Comparison of ENCODE assay signal across 8 mouse cellular contexts in genomic region chr13:48658588-48659253, GRCm38 (mm10). TPM values are rescaled to one million over a fixed set of nuclear protein-coding genes. Genes with fewer than 3 reads are reported as not detected.
A peak's percentile ranks its signal among the peaks of the same experiment; 100 is the strongest.
DNase-seq lines count a peak whose midpoint lies in the region; ATAC-seq lines count a peak whose summit lies in the region.
"Had no signal": no experiment of that assay in that cellular context is flagged by ENCODE, and none has a peak within 500 bp of the region (broad histone marks: within the 10 kb centered on the region; RNA-seq: fewer than 3 reads in every experiment).

No protein-coding gene starts in this region.

- H3K9me3 ChIP-seq in lung, embryonic 15.5 days: no peaks in the 10 kb centered on the region
- no peaks in the 10 kb centered on the region for H3K9me3 ChIP-seq in embryonic facial prominence, embryonic 14.5 days (ENCODE audit: control insufficient read depth, low read length)
- no peaks in the 10 kb centered on the region for H3K9me3 ChIP-seq in intestine, embryonic 16.5 days (ENCODE audit: control insufficient read depth, low read length)

- H3K27ac ChIP-seq in lung, embryonic 15.5 days: no peak overlapping the region
- 0 out of 2 replicates have a peak overlapping the region, but pooled peaks have one; percentile 15 for H3K27ac ChIP-seq in embryonic facial prominence, embryonic 14.5 days (replicated peaks; ENCODE audit: low read depth, low read length)
- H3K27ac ChIP-seq in intestine, embryonic 16.5 days (ENCODE audit: low read length): no peak overlapping the region

- no peak for DNase-seq in lung, postnatal 25 days (ENCODE audit: low spot score)
- no peak for DNase-seq in embryonic facial prominence, embryonic 14.5 days (ENCODE audit: low spot score)
- DNase-seq in retina, postnatal 1 day: peak; percentile 43
- no peak for DNase-seq in cerebellum, adult 8-10 months

- H3K4me3 ChIP-seq in lung, embryonic 15.5 days: peak overlapping the region; percentile 16
- H3K4me3 ChIP-seq in embryonic facial prominence, embryonic 14.5 days (ENCODE audit: low read depth, low read length): peak overlapping the region; percentile 29
- H3K4me3 ChIP-seq in intestine, embryonic 16.5 days (ENCODE audit: low read length): 0 out of 2 replicates have a peak overlapping the region, but pooled peaks have one; percentile 9

- H3K4me1 ChIP-seq in lung, embryonic 15.5 days: peaks cover 34% of the 10 kb centered on the region
- H3K4me1 ChIP-seq in embryonic facial prominence, embryonic 14.5 days (ENCODE audit: control insufficient read depth, insufficient read depth, low read length): peaks cover 17% of the 10 kb centered on the region
- peaks cover 17% of the 10 kb centered on the region for H3K4me1 ChIP-seq in intestine, embryonic 16.5 days (ENCODE audit: control insufficient read depth, insufficient read depth, low read length)

- no peak for ATAC-seq in lung, embryonic 15.5 days (ENCODE audit: borderline replicate concordance, extremely low read depth, low FRiP score, low TSS enrichment)
- no peak for ATAC-seq in embryonic facial prominence, embryonic 14.5 days (ENCODE audit: low read depth)
- no peak for ATAC-seq in intestine, embryonic 16.5 days
- ATAC-seq in erythroblast, adult 5-6 weeks (replicated peaks; ENCODE audit: low FRiP score, poor library complexity, severe bottlenecking): no peak

- no peak overlapping the region for H3K9ac ChIP-seq in lung, embryonic 15.5 days
- peak overlapping the region; percentile 51; the same call in 1 of the 2 replicates for H3K9ac ChIP-seq in embryonic facial prominence, embryonic 14.5 days (ENCODE audit: low read depth, low read length)
- H3K9ac ChIP-seq in intestine, embryonic 16.5 days (ENCODE audit: low read depth, low read length): no peak overlapping the region

- 1% methylated on average over 33 of the region's 33 CpGs for WGBS in lung, embryonic 15.5 days
- under 1% methylated on average over 33 of the region's 33 CpGs for WGBS in embryonic facial prominence, embryonic 14.5 days
- WGBS in intestine, embryonic 16.5 days: under 1% methylated on average over 33 of the region's 33 CpGs

- no peaks in the 10 kb centered on the region for H3K36me3 ChIP-seq in lung, embryonic 15.5 days
- H3K36me3 ChIP-seq in embryonic facial prominence, embryonic 14.5 days (ENCODE audit: control insufficient read depth, insufficient read depth, low read length): no peaks in the 10 kb centered on the region
- no peaks in the 10 kb centered on the region for H3K36me3 ChIP-seq in intestine, embryonic 16.5 days (ENCODE audit: control insufficient read depth, insufficient read depth, low read length)

- H3K27me3 ChIP-seq in lung, embryonic 15.5 days: peaks cover 94% of the 10 kb centered on the region
- H3K27me3 ChIP-seq in embryonic facial prominence, embryonic 14.5 days (replicated peaks; ENCODE audit: control insufficient read depth, insufficient read depth, low read length): peaks cover 78% of the 10 kb centered on the region
- H3K27me3 ChIP-seq in intestine, embryonic 16.5 days (replicated peaks; ENCODE audit: control insufficient read depth, insufficient read depth, low read length): peaks cover 72% of the 10 kb centered on the region

- peak overlapping the region; percentile 49 for H3K4me2 ChIP-seq in lung, embryonic 15.5 days
- H3K4me2 ChIP-seq in embryonic facial prominence, embryonic 14.5 days (ENCODE audit: low read depth, low read length): peak overlapping the region; percentile 73
- H3K4me2 ChIP-seq in intestine, embryonic 16.5 days (ENCODE audit: low read depth, low read length): peak overlapping the region; percentile 23; the same call in 1 of the 2 replicates

RNA-seq across cellular contexts. Expression of gene Barx1, which starts 4.1 kb away (rescaled TPM):
- polyA plus RNA-seq in lung, embryonic 15.5 days (2015; fragmentation: Nextera tagmentation; extraction: Ambion mirVana): 0.45 and 0.90 TPM in 2 replicates
- polyA plus RNA-seq in embryonic facial prominence, embryonic 14.5 days (2014; fragmentation: Nextera tagmentation; extraction: Ambion mirVana): 30.9 and 34.4 TPM in 2 replicates
- polyA plus RNA-seq in intestine, embryonic 16.5 days (2015; fragmentation: Nextera tagmentation; extraction: Ambion mirVana): 0.10 and 0.18 TPM in 2 replicates
- not detected in 2 replicates for total RNA-seq in erythroblast, adult 5-6 weeks (2015; ENCODE audit: low replicate concordance)
- total RNA-seq in erythroblast, adult 5-6 weeks (2017; ENCODE audit: low replicate concordance): not detected in 2 replicates
- total RNA-seq: common myeloid progenitor, adult 5-6 weeks had no signal

RNA-seq across cellular contexts. Expression of gene Ptpdc1, which starts 33.3 kb away (rescaled TPM):
- 9.4 and 10.3 TPM in 2 replicates for polyA plus RNA-seq in lung, embryonic 15.5 days (2015; fragmentation: Nextera tagmentation; extraction: Ambion mirVana)
- 15.6 and 19.4 TPM in 2 replicates for polyA plus RNA-seq in embryonic facial prominence, embryonic 14.5 days (2014; fragmentation: Nextera tagmentation; extraction: Ambion mirVana)
- polyA plus RNA-seq in intestine, embryonic 16.5 days (2015; fragmentation: Nextera tagmentation; extraction: Ambion mirVana): 4.1 and 4.2 TPM in 2 replicates
- total RNA-seq in erythroblast, adult 5-6 weeks (2015; ENCODE audit: low replicate concordance): 1.0 TPM in 1 of 2 replicates, not detected in the other
- total RNA-seq in erythroblast, adult 5-6 weeks (2017; ENCODE audit: low replicate concordance): 0.43 and 0.56 TPM in 2 replicates

Comparison
In these comparisons a context has a peak if more than half of its experiments do, and no peak if none do; other contexts are left out.
1. H3K4me2 ChIP-seq: peak in every context shown above with its lines; median percentile 73 in embryonic facial prominence, embryonic 14.5 days; 49 in lung, embryonic 15.5 days; 23 in intestine, embryonic 16.5 days.
2. RNA of gene Barx1, which starts 4.1 kb away (polyA plus RNA-seq): 30.9 to 34.4 TPM in embryonic facial prominence, embryonic 14.5 days; 0.45 to 0.90 TPM in lung, embryonic 15.5 days and 0.10 to 0.18 TPM in intestine, embryonic 16.5 days; every median in the first group is over 10 times any median in the second.
3. Peak in every context shown above with its lines, with median percentiles within 50 percentile points of each other: H3K4me3 ChIP-seq.